Mouse (Mus musculus): ENCODE data around the gene Creb3l2.

Gene Creb3l2

DNA sequence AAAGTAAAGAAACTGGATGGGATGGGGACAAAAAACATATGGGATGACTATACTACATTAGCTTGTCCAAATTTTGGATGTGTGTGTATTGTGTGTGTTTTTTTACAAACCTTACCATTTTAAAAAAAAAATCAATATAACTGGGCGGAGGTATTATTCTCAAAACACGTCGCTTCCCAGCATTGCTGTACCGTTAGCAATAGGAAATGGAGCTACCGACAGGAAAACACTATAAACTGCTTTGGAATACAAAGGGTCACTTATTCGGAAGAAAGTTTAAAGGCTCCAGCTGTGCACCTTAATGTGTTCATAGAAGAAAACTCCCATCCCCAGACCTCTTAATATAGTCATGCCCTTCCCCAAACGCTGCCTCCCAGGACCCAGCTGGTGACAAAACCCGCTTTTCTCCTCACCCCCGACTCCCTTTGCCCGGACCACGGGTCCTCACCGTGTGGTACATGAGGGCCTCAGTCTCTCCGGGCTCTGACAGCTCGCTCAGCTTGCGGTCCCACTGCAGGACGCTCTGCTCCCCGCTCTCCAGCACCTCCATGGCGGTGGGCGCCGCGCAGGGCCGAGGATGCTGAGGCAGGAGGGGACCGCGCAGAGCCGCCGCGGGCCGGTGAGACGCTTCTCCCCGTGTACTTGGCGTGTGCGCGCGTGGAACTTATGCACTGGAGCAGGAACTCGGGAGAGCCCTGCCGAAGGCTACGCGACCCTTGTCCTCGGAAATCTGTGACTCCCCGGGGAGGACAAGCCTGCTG, 515 bp downstream of the Creb3l2 start:
- DNase-seq (ENCODE audit: low spot score): no peak

DNA sequence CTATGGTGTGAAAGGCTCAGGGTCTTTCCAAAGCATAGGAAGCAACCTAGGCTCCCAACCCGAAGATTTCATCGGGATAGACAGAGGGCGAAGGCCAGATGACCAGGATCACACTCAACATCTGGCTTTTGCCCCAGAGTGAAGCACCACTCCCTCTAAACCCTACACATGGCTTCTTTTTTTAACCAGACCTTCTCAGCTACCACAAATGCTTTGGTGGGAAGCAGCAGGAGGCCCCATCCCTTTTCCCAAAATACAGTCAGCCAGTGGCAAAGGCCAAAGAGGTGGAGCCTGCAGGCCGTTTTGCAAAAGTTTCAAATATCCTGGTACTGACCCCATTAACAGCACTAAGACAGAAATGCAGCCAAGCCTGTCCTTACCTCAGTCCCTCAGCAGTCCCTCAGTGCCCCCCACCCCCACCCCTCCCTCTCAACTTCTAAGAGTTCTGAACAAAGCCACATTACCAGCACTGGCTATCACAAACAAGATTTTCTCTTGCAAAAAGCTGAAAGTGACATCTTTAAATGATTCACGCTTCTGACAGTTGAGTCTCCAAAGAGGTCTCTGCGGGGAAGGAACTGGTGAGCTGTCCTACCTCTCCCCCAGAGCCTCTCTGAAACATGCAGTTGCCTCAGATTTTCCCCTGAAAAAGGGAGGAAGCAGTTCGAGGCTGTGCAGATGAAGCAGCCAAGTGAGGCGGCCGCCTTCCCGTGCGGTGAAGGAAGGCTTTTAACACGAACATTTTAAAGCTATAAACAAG, 1.3 kb downstream of the Creb3l2 start:
- no peak for DNase-seq (ENCODE audit: low spot score)

DNA sequence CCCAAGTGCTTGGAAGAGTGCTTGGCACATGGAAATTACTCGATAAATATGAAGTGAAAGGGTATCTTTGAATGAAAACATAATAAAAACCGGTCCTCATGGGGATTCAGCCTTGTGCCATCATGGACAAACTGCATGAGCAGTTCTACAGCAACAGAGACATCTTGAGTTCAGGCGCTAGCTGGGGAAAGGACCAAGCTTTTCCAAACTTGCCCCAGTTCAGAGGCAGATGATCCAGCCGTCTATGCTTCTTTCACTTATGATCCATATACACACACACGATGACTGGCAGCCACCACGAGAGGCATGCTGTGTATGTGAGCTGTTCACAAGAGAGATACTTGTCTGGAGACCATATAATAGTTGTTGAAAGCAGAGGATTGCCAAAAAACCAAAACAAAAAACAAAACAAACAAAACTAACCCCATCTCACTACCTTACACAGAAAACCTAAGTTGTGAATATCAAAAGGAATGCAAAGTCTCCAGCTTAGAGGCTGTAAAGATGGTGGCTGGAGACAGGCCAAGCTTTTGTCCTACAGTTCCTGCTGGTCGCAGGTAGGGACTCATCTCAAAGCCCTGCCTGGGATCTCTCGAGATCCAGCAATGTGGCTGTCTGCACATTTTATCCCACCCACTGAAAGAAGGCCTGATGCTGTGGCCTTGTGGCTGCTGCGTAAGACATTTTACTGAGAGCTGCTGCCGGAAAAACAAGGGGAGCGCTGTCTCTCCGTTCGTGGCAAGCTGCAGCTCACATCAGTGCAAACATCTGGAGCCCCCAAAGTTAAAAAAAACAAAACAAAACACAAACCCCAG, 2.1 kb downstream of the Creb3l2 start:
- DNase-seq (ENCODE audit: low spot score): no peak

DNA sequence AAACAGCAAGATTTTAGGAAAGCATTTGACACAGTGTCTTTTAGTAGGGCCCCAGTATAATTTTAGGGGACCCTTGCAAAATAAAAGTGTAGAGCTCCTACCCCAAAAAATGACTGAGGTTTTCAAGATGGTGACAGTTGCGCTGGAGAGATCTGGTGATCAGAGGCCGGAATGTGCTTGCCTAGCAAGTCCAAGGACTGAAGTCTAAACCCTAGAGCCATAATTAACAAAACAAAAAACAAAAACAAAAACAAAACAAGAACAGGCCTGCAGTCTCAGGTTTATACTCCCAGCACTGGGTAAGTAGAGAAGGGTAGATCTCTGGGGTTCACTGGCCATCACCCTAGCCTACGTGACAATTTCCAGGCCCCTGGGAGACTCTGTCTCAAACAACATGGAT, 3.4 kb downstream of the Creb3l2 start:
- DNase-seq (ENCODE audit: low spot score): no peak

DNA sequence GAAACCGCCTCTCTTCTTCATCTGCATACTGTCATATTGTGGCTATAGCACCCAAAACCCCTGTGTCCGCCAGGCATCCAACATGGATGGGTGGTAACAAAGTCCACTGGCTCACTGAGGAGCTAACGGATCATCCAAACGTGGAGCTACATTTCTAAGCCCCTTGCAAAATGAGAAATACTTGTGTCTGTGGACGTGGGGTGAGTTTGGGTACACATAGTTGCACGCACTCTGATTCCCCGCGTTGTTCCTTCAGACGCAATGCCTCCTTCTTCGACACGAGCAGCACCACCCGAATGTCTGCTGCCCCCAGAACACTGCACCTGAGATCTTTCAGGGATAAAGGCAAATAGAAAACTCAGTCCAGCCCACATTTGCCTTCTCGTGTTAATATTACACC, 4.9 kb downstream of the Creb3l2 start:
- no peak for DNase-seq (ENCODE audit: low spot score)

DNA sequence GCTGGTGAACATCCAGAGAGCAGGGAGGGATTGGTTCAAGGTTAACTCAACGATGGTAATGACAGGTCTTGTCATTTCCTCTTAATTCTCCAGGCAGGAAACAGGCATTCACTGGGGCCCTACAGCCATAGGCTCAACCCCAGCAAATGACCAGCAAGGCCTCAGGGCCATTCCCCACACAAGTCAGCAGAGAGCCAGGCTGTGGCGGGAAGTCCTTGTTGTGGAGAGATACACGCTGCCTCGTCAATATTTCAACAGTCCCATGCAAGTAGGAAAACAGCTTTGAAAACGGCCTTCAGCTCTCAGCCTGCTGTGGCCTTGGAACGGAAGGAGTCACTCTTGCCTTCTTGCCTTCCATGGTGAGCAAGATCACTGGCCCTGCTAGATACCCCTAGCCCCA, 6.6 kb downstream of the Creb3l2 start:
- DNase-seq (ENCODE audit: low spot score): no peak

DNA sequence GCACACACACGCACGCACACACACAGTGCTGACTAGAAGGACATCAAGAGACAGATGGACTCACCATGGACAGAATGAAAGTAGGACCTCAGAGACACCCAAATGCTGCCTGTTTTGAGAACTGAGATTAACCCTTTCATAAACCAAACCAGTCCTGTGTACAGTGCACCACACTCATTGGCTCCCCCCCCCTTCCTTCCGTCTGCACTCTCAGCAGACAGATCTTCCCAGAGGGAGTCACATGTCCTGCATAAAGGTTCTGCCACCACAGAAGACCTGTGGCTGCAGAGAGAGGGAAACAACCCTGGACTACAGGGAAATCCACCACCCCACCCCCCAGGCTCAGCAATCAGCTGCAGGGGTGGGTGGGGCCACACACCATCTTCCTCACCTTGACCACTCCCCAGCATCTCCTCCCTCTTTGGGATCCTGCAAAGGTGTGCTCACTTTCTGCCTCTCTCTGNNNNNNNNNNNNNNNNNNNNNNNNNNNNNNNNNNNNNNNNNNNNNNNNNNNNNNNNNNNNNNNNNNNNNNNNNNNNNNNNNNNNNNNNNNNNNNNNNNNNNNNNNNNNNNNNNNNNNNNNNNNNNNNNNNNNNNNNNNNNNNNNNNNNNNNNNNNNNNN, 12.0 kb downstream of the Creb3l2 start:
- DNase-seq (ENCODE audit: low spot score): no peak

DNA sequence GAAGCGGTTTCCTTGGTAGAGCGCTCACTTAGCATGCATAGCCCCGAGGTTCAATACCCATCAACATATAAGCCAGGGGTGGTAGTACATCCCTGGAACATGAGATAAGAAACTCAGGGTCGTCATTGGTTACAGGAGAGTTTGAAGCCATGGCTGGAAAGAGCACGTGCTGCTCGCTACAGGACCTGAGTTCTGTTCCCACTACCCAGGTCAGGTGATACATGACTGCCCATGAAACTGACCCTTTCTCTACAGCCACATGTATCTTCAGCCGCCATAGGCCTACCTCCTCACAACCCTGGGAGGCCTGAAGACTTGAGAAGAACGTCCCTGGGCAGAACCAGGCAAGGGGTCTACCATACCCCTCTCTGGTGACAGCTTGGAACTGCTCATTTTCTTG, 13.0 kb downstream of the Creb3l2 start:
- no peak for DNase-seq (ENCODE audit: low spot score)

DNA sequence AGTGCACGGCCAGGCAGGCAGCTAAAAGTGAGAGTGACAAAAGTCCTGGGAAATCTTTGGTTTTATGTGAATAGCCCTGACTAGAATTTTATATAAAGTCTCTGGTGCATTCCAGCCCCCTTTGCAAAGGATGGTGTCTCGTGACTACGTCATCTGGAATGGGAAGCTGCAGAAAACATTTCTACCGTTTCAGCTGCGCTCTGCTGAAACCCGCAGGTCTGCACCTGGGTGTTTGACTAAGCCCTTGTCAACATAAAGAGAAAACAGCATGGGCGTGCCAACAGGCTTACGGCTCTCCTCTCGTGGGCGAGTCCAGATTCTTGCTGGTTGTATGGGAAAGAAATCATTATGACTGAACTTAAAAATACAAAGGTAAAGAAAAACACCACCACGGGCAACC, 13.9 kb downstream of the Creb3l2 start:
- DNase-seq (ENCODE audit: low spot score): no peak

DNA sequence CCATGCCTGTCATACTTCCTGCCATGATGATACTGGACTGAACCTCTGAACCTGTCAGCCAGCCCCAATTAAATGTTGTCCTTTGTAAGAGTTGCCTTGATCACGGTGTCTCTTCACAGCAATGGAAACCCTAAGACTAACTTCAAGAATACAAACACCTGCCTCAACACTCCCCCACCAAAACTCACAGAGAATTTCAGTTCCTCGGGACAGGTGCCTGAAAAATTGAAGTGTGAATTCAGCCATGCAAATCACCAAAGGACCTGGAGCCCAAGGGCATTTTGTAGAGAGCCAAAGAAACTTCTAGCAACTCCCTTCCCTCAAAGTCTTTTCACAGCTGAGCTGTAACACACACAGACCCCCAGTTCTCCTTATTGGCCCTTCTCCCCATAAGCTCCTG, 15.3 kb downstream of the Creb3l2 start:
- no peak for DNase-seq (ENCODE audit: low spot score)

DNA sequence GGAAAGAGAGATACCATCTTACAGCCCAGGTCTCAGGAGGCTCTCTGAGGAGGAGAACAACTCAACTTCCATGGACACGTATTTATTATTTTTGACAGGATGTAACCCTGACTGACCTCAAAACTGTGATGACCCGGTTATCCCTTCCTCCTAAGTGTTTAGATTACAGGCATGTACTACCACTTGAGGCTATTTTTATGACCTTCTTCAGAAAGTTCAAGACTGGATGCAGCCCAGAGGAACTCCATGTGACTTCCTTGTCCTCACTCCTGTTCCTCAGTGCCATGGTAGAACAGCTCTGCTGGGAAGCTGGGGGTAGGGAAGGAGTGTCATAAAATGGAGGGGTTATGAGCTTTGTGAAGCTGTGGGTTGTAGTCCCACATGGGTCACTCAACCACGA, 16.1 kb downstream of the Creb3l2 start:
- DNase-seq (ENCODE audit: low spot score): no peak

DNA sequence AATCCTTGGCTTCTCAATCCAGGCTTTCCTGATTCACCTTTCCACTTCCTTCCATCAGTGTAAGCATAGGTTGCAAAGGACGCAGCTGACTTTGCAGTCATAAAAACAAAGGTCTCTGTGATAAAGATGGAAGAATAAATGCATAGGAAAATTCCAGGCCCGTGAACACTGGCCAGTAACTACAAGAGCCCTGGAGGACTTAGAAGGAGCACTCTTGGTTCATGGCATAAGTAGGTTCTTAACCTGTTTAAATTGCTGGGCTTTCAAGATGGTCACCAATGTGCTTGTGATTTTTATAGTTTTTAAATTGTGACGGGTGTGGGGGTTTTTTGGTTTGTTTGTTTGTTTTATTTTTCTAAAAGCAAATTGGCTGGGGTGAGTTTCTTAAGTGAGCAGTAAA, 16.9 kb downstream of the Creb3l2 start:
- DNase-seq (ENCODE audit: low spot score): no peak

DNA sequence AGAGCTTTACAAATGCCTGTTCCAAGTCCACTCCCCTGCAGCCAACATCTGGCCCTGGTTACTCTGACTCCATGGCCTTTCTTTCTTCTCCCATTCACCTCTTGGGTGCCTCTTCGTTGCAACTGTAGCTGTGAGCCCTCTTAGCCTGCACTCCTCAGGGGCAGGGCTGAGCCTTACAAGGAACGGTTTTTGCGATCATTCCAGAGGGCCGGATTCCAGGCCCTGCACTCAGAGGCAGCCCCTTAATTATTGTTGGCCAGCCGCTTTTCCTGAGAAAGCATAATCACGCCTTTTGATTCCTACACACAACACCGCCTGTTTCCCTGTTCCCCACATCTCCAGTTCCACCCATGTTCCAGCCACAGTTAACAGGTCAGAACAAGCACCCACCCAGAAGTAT, 17.6 kb downstream of the Creb3l2 start:
- DNase-seq (ENCODE audit: low spot score): no peak

DNA sequence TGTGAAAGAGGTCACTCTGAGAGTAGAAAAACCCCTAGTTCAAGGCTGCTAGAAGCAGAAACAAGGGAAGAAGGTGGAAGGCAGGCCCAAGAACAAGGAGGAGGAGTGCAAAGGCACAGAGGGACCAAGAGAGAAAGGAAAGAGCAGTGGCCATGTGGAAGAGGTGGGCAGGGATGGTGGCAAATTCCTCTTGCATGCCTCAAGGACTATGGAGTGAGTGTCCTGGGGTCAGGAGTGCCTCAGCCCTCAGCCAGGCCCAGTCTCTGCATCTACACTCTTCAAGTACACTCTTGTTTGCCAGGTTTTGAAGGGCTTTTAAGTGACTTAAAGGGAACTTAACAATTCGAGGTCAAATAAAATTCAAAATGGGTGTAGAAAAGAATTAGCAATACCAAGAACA, 18.6 kb downstream of the Creb3l2 start:
- no peak for DNase-seq (ENCODE audit: low spot score)

DNA sequence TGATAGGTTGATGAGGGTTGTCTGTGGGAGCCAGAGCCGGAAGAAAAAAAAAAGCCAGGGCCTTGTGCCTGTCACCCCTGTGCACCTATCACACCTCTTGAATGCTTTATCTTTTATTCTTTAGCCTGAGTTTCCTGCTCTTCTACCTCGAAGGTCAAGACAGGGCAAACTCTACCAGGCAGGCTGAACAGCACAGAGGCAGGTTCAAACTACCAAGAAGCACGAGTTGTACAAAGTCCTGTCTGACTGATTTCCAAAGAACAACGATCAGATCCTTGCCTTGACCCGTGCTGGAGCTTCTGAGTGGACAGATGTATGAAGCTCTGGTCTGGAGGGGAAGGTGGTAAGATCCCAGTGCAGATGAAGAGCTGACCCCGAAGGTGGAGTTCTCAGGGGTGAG, 20.8 kb downstream of the Creb3l2 start:
- DNase-seq (ENCODE audit: low spot score): no peak

DNA sequence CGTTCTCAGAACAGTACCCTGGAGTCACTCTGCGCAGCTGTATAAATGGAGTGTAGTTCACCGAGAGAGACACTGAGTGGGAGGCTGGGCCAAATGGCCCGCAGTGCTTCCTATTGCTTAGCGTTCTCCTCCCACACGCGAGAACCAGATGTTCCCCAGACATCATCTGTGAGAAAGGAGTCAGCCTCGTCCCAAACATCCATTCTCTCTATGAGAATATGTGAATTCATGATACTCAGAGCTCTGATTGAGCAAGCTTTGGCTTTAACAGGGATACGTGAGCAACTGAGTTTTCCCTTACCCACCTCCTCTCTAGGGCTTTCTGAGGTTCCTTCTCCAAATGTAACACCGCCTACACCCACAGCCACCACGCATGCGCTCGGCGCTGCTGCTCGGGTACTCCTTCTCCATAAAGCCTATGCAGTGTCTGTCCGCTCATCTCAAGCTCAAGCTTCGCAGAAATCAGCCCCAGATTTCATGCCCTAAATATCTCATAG, 22.5 kb downstream of the Creb3l2 start:
- no peak for DNase-seq (ENCODE audit: low spot score)

DNA sequence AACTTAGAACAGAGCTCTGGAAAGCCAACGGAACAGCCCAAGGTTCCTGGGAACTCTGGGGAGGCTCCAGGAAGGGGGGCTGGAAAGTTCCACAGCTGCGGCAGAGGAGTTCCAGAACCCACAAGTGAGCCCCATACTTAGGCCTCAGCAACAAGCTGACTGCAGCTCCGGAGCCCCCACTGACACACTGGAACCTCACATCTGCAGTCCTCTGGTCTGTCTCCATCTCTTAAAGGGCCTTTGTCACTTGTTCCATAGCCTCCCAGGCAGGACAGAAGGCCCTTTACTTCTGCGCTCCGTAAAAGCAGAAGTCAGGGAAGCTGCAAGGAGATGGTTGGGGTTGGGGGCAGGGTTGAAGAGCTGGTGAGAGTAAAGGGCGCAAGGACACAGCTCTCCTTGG, 23.0 kb downstream of the Creb3l2 start:
- DNase-seq (ENCODE audit: low spot score): no peak

DNA sequence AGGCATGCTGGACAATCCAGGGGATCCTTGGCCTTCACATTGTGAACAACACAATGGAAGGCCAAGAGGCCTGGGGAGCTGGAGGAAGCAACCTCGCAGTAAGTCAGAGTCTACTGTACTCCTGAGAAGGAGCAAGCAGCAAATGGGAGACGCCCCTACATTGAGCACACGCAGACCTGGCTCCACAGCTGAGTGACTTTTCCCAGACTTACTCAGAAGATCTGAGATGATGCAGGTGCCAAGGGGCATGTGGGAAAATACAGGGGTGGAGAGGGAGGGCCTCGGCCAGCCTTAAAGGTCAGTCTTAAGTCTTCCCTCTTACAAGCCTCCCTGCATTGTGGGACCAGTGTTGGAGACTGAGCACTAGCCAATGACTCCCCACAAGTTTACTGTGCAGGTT, 25.2 kb downstream of the Creb3l2 start:
- DNase-seq (ENCODE audit: low spot score): no peak

DNA sequence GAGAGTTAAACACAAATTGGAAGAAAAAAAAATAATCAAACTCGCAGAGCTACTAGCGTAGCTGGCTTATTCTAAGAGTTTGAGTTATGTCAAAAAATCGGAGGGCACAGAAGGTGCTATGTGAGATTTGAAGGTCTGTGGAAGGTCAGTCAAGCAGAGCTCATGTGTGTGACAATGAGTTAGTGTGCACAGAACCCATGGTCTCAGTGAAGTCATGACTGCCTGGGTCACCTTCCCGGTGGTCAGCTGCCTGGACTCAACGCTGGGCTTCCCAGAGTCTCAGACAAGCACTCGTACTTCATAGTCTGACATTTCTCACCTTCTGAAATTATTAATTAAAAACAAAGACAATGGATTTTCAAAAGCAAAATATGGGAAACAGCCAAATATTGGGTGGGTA, 26.4 kb downstream of the Creb3l2 start:
- no peak for DNase-seq (ENCODE audit: low spot score)

DNA sequence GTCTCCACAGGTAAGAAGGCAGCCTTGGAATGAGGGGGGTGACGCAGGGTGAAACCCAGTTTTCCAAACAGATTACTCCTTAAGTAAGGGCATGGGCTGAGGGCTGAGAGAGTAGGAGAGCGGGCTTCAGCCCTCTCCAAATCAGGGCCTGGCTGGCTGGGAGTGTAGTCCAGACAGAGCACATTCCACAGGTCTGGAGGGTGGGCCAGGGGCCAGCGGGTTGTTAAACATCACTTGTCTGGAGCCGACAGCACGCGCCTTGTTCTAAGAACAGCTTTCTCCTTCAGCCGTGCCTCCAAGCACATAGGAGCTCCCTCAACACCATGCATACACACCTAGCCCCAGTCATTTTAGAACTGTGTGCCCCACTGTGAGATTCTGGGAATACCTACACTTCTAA, 26.9 kb downstream of the Creb3l2 start:
- DNase-seq (ENCODE audit: low spot score): no peak

DNA sequence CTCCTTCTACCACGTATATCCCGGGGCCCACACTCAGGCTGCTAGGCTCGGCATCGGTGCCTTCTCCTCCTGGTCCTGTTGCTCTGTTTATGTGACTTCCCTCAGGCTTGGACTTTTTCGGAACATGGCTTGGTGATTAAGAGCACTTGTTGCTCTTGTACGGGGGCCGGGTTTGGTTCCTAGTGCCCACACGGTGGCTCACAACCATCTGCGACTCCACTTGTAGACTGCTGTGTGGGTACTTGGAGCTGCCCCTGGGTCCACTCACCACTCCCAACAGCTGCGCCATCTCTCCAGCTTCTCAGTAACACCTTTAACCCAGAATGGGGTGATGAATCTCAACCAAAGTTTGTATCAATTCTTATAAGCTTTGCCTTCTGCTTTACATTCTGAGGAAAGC, 27.4 kb downstream of the Creb3l2 start:
- DNase-seq (ENCODE audit: low spot score): no peak

DNA sequence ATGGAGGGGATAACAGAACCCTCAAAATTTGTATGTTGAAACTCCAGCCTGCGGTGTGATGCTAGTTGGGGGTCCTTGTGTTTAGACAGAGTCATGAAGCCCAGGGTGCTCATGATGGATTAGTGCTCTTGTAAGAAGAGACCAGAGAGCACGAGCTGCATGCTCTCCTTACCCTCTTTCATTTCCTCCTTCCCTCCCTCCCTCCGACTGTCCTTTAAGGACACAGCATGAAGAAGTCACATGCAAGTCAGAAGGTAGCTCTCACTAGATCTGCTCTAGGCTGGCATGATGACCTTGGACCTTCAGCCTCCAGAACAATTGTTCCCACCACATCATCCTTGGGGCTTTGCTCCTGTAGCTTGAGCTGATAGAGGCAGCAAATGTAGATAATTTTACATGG, 30.2 kb downstream of the Creb3l2 start:
- no peak for DNase-seq (ENCODE audit: low spot score)

Data from urinary bladder, postnatal 10 days (tissue).